Mouse (Mus musculus) heart, embryonic 10.5 days (tissue): Measurements from ENCODE around the gene Sit1. TPM values are rescaled to one million over a fixed set of nuclear protein-coding genes. Genes with fewer than 3 reads are reported as not detected.
A peak's percentile ranks its signal among the peaks of the same experiment; 100 is the strongest.

ENCODE experiments used
- DNase-seq: peaks from one replicate; pipeline ENCODE4 v3.0.0-alpha.2; 2017; ENCODE audit warnings: low spot score
- H3K27ac ChIP-seq: fragments of 300-500 bp; sonication (generic); 2 replicates; pipeline ENCODE4 v1.5.1; 2016; ENCODE audit warnings: mild to moderate bottlenecking
- H3K27me3 ChIP-seq: fragments of 300-500 bp; sonication (generic); 2 replicates; pipeline ENCODE4 v1.6.1; 2016; ENCODE audit warnings: mild to moderate bottlenecking; ENCODE audit not compliant: poor library complexity, insufficient read depth, severe bottlenecking
- H3K36me3 ChIP-seq: fragments of 300-500 bp; sonication (generic); 2 replicates; pipeline ENCODE4 v1.6.1; 2016; ENCODE audit warnings: mild to moderate bottlenecking, moderate library complexity
- H3K4me1 ChIP-seq: fragments of 300-500 bp; sonication (generic); 2 replicates; pipeline ENCODE4 v1.6.1; 2016; ENCODE audit warnings: mild to moderate bottlenecking
- H3K4me3 ChIP-seq: fragments of 300-500 bp; sonication (generic); 2 replicates; pipeline ENCODE4 v1.5.1; 2016; ENCODE audit warnings: mild to moderate bottlenecking, moderate library complexity
- H3K9me3 ChIP-seq: fragments of 300-500 bp; sonication (generic); 2 replicates; pipeline ENCODE4 v1.6.1; 2016; ENCODE audit warnings: mild to moderate bottlenecking, moderate library complexity
- WGBS: fragments of 180-500 bp; shearing (Covaris S2); methylation state at CpG from one replicate; pipeline ENCODE4 v1.1.7; 2016; 5-methylcytosine and 5-hydroxymethylcytosine counted together
- polyA plus RNA-seq: library from polyadenylated mRNA; unstranded; fragments of >200 nt; fragmentation: Nextera tagmentation; extraction: Ambion mirVana; gene quantifications from 2 replicates; pipeline ENCODE4 v1.2.1, GENCODE M21; 2016

The Sit1 gene
- not detected in 2 replicates for polyA plus RNA-seq

DNA sequence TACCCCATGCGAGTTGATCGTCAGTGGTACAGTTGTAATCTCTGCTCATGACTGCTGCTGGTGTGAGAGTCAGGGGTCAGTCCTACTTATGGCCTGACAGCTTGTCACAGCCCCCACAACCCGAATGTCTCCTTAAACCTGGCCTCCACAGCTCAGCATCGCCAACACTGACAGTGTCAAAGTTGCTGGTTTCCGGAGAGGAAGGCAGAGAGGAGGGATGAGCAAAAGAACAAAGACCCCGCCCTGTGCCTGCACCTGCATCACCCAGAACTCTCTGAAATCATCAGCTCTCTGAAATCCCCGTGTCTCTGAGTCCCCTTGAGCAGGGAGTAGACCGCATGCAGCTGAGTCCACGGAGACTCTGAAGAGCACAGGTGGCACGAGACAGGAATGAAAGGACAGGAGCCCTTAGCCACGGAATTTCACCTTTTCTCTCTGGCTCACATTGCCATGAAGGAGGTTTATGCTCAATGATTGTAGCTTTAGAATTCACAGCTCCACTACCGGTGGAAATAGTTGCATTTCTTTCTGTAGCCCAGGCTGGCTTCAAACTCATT lies at the start of gene Sit1:
Gene Sit1, minus strand, starts transcription at position 200 of the 557 bp plus-strand sequence.
- H3K27ac ChIP-seq, result no peak within 1 kb of the TSS
- peaks cover 22% of the 10 kb centered on the region for H3K4me1 ChIP-seq
- no peak within 1 kb of the TSS for H3K4me3 ChIP-seq
- H3K9me3 ChIP-seq, result no peaks in the 10 kb centered on the region
- WGBS, result 59% methylated on average over 12 of the region's 12 CpGs
- DNase-seq, result no peak
- H3K27me3 ChIP-seq, result peaks cover 18% of the 10 kb centered on the region
- H3K36me3 ChIP-seq, result no peaks in the 10 kb centered on the region

DNA sequence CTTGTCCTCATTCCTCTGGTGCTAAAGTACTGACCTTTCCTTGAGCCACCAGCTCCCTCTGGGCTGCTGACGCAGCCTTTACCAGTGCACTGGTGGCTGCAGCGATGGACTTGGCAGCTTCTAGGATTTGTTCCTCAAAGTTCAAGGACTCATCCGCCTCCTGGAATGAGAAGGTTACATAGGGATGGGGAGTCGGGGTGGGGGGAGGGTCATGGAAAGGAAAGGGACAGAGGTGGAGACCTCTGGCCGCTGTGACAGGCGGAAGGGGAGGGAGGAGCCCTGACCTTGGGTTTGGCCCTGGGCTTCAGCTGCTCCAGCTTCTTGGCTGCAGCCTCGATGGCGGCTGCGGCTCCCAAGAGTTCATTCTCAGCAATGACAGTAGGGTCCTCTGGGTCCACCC lies 49.7 kb upstream of the Sit1 start:
- peaks cover 79% of the 10 kb centered on the region for H3K36me3 ChIP-seq
- H3K4me3 ChIP-seq, result no peak overlapping the region
- peaks cover 18% of the 10 kb centered on the region for H3K4me1 ChIP-seq
- H3K9me3 ChIP-seq, result no peaks in the 10 kb centered on the region
- 88% methylated on average over 9 of the region's 9 CpGs for WGBS
- H3K27ac ChIP-seq, result no peak overlapping the region
- no peak for DNase-seq
- H3K27me3 ChIP-seq, result no peaks in the 10 kb centered on the region

DNA sequence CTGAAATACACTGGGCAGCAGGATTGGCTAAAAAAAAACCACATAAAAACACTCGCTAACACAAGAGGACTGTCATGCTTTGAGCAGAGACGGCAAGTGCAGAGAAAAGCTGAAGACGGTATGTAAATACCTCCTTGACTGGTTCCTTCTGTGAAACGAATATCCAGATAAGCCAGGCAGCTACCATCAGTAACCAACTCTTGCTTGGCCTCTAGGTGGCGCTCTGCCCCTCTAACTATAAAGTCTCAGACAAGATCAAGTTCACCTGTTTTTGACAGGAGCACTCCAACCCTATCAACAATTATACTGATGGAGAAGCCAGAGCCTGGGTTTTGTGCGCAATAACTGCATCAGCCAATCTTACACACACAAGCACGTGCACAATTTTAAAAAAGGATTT lies 47.0 kb upstream of the Sit1 start:
- Histone ChIP-seq H3K4me1 (peaks cover 18% of the 10 kb centered on the region), H3K27ac (no peak overlapping the region), H3K4me3 (no peak overlapping the region), H3K9me3 (no peaks in the 10 kb centered on the region), H3K27me3 (peaks cover 5% of the 10 kb centered on the region; the same call in 1 of the 2 replicates), H3K36me3 (peaks cover 52% of the 10 kb centered on the region)
- peak; percentile 85 for DNase-seq
- whole genome bisulfite sequencing, result 20% methylated on average over 7 of the region's 7 CpGs

DNA sequence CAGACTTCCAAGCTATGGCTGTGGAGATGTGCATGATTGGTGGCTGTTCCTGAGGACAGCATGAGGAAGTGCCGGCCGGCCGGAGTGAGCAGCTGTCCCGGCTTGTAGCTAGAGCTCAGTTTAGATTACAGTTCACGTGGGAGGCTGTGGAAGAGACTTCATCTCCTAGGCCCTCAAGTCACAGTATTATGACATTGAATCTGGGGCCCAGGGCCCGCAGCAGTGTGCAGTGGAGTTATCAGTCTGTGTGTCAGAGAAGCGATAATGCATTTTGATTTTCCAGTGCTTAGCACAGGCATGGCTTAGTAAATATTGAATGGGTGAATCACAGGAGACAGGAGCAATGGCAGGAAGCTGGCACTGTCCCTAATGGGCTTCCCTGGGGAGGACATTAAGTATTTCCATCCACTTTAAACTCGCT lies 46.6 kb upstream of the Sit1 start:
- H3K9me3 ChIP-seq, result no peaks in the 10 kb centered on the region
- H3K27me3 ChIP-seq, result peaks cover 8% of the 10 kb centered on the region; the same call in 1 of the 2 replicates
- no peak overlapping the region for H3K4me3 ChIP-seq
- H3K4me1 ChIP-seq, result peaks cover 18% of the 10 kb centered on the region
- no peak overlapping the region for H3K27ac ChIP-seq
- H3K36me3 ChIP-seq, result peaks cover 47% of the 10 kb centered on the region
- WGBS, result 53% methylated on average over 8 of the region's 8 CpGs
- DNase-seq, result no peak

DNA sequence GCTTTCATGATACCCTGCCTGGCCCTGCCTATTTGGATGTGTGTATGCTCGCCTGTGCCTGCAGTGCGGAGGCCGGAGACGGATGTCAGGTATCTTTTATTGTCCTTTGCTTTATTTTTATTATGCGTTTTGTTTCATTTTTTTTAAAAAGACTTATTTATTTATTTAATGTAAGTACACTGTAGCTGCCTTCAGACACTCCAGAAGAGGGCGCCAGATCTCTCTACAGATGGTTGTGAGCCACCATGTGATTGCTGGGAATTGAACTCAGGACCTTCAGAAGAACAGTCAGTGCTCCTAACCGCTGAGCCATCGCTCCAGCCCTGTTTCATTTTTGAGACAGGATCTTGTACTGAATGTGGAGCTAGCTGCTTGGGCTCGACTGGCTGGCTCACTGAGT lies 45.0 kb upstream of the Sit1 start:
- 72% methylated on average over 9 of the region's 9 CpGs for WGBS
- H3K36me3 ChIP-seq, result peaks cover 31% of the 10 kb centered on the region
- no peak for DNase-seq
- no peak overlapping the region for H3K27ac ChIP-seq
- H3K4me3 ChIP-seq, result no peak overlapping the region
- H3K9me3 ChIP-seq, result no peaks in the 10 kb centered on the region
- peaks cover 24% of the 10 kb centered on the region for H3K27me3 ChIP-seq
- peaks cover 31% of the 10 kb centered on the region for H3K4me1 ChIP-seq

DNA sequence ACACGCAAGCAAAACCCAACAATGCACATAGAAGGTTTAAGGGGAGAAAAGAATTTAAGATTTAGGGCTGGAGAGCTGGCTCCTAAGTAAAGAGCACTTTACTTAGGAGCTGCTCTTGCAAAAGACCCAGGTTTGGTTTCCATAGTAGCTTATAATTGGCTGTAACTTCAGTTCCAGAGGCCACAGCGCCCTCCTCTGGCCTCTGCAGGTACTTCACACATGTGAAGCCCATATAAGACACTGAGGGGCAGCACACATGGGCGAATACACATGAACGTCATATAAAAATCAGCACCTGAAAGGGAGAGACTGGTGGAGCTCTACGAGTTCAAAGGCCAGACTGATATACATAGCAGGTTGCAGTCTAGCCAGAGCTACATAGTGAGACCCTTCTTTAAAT lies 44.3 kb upstream of the Sit1 start:
- Histone ChIP-seq H3K9me3 (no peaks in the 10 kb centered on the region), H3K36me3 (peaks cover 25% of the 10 kb centered on the region), H3K27me3 (peaks cover 30% of the 10 kb centered on the region), H3K27ac (no peak overlapping the region), H3K4me1 (peaks cover 37% of the 10 kb centered on the region), H3K4me3 (no peak overlapping the region)
- 63% methylated on average over 5 of the region's 5 CpGs for WGBS
- DNase-seq, result no peak

DNA sequence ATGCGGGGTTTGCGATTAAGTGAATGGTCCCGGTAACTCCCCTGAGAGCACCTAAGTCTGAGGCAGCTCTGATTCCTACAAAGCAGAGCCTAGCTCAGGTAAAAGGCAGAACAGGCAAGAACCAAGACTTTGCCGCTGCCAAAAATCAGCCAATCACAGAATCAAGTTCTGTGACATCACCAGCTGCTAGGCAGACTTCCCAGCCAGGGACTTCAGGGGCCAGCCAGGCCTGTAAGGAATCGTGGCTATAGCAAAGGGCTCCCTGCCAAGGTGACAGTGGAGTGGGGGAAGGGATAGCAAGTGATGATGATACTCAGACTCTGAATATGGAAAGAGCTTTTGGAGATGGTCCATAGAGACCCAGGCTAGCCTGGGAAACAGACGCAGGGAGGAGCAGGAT lies 36.4 kb upstream of the Sit1 start:
- peaks cover 81% of the 10 kb centered on the region for H3K4me1 ChIP-seq
- peaks cover 40% of the 10 kb centered on the region for H3K36me3 ChIP-seq
- H3K27me3 ChIP-seq, result peaks cover 53% of the 10 kb centered on the region
- peak overlapping the region; percentile 37 for H3K4me3 ChIP-seq
- WGBS, result 11% methylated on average over 6 of the region's 6 CpGs
- no peaks in the 10 kb centered on the region for H3K9me3 ChIP-seq
- peak; percentile 88 for DNase-seq
- H3K27ac ChIP-seq, result peak overlapping the region; percentile 89; the same call in 1 of the 2 replicates

DNA sequence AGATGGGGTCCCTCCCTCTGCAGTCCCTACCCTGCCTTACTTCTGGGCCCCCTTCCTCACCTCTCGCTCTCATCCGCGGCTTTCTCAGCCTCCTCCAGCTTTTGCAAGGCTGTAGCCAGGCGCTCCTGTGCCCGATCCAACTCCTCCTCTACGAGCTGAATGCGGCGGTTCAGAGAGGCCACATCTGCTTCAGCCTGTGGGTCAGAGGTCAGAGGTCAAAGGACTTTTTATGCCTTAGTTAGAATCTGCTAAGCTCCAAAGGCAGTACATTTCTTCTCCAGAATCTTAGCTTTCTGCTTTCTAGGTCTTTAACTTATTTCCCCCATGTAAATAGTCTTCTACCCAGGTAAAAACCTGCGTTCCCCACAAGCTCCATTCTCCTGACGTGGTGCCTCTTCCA lies 36.0 kb upstream of the Sit1 start:
- Histone ChIP-seq H3K4me3 (peak overlapping the region; percentile 37), H3K4me1 (peaks cover 83% of the 10 kb centered on the region), H3K27ac (no peak overlapping the region), H3K9me3 (no peaks in the 10 kb centered on the region), H3K36me3 (peaks cover 42% of the 10 kb centered on the region), H3K27me3 (peaks cover 48% of the 10 kb centered on the region)
- WGBS, result 25% methylated on average over 10 of the region's 10 CpGs
- no peak for DNase-seq

DNA sequence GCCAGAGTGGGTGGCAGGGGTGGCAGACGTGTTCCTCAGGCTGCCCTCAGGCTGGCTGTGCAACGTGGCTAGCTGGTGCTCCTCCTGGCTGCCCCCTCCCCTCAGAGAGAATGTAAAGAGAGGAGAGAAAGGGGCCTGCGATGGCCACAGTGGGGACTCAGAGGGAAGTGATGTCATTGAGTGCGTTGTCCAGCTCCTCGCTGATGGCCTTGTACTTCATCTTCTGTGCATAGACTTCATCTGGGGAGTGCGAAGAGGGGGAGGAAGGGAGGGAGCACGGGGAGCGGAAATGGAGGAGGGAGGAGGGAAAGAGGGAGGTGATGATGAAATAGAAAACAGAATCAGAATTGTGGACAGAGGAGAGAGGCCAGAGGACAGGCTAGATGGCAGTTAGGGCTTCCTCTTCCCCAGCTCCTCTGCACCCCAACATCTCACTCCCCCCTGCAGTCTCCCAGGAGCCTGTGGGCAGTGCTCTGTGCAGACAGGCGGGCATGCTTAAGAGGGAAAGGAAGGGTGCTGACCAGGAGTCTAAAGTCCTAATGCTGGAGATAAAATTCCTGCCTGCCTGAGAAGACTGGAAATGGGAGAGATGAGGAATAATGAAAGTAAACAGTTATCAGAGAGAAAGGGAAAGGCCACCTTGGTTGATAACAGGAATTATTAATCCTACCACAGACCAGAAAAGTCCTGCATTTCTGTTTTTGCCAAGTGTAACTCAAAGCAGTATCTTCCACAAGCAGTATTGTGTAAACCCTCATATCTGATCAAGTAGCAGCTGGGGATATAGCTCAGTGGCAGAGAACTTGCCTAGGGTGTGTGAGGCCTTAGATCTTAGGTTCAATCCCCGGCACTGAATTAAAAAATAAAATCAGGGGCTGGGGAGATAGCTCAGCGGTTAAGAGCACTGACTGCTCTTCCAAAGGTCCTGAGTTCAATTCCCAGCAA lies 32.5 kb upstream of the Sit1 start:
- no peaks in the 10 kb centered on the region for H3K9me3 ChIP-seq
- DNase-seq, result no peak
- H3K4me3 ChIP-seq, result no peak overlapping the region
- H3K36me3 ChIP-seq, result peaks cover 43% of the 10 kb centered on the region
- H3K4me1 ChIP-seq, result peaks cover 68% of the 10 kb centered on the region
- 62% methylated on average over 11 of the region's 11 CpGs for WGBS
- peaks cover 17% of the 10 kb centered on the region; the same call in 1 of the 2 replicates for H3K27me3 ChIP-seq
- H3K27ac ChIP-seq, result peak overlapping the region; percentile 59; the same call in 1 of the 2 replicates

DNA sequence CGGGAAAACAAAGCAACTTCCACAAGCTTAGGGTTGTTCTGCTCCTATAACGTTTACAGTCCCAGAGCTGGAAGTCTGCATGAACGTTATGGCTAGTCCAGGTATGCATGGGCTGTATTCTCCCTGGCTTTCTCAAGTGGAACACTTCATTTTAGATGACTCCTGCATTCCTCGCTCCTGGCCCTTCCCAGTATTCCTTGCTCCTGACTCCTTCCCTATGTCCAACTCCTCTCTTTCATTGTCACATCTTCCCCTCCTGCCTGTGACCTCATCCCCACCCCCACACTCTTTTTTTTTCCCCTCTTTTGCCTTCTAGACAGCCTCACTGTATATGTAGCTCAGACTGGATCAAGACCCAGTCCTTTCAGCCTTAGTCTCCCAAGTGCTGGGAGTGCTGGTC lies 30.3 kb upstream of the Sit1 start:
- DNase-seq, result no peak
- Histone ChIP-seq H3K4me3 (no peak overlapping the region), H3K27ac (no peak overlapping the region; the same call in 1 of the 2 replicates), H3K27me3 (peaks cover 10% of the 10 kb centered on the region; the same call in 1 of the 2 replicates), H3K36me3 (peaks cover 35% of the 10 kb centered on the region), H3K4me1 (peaks cover 51% of the 10 kb centered on the region), H3K9me3 (no peaks in the 10 kb centered on the region)
- WGBS, result 56% methylated on average over 4 of the region's 4 CpGs

DNA sequence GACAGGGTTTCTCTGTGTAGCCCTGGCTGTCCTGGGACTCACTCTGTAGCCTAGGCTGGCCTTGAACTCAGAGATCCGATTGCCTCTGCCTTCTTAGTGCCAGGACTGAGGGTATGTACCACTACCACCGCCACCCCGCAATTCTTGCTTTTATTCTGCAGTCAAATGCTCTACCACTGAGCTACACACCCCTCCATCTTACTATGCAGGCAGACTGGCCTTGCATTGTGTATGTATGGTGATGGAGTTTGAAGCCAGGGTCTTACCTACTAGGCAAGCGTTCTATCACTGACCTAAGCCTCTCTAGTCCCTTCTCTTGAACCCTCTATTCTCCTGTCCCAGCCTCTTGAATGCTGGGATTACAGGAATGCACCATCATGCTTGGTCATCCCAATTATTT lies 29.8 kb upstream of the Sit1 start:
- Histone ChIP-seq H3K36me3 (peaks cover 30% of the 10 kb centered on the region), H3K27ac (no peak overlapping the region), H3K27me3 (peaks cover 5% of the 10 kb centered on the region; the same call in 1 of the 2 replicates), H3K4me1 (peaks cover 51% of the 10 kb centered on the region), H3K4me3 (no peak overlapping the region), H3K9me3 (no peaks in the 10 kb centered on the region)
- WGBS, result 83% methylated on average over 4 of the region's 4 CpGs
- DNase-seq, result no peak

DNA sequence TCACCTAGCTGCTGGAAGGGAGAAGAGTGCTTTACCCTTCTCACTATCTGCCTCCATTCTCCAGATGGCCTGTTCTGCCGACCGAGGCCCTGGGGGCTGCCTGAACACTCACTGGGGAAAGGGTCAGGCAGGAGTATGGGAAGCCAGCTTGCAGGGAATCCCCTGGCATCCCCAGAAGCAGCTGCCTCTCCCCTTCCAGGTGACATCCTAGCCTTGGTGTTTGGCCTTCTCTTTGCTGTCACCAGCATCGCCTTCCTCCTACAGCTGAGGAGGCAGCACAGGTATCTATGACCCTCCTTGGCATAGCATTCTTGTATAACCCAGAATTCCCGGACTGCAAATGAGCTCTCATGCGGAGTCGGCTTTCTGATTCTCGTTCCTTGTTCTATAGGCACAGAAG lies 29.1 kb upstream of the Sit1 start:
- no peaks in the 10 kb centered on the region for H3K9me3 ChIP-seq
- 42% methylated on average over 7 of the region's 7 CpGs for WGBS
- H3K4me1 ChIP-seq, result peaks cover 57% of the 10 kb centered on the region
- H3K4me3 ChIP-seq, result no peak overlapping the region
- H3K36me3 ChIP-seq, result peaks cover 24% of the 10 kb centered on the region
- no peak overlapping the region for H3K27ac ChIP-seq
- H3K27me3 ChIP-seq, result peaks cover 1% of the 10 kb centered on the region
- no peak for DNase-seq
